Mouse (Mus musculus) 3T3-L1 (cell line): Measurements from ENCODE around the gene Kcnma1.
A peak's percentile ranks its signal among the peaks of the same experiment; 100 is the strongest.

ENCODE experiments used
- DNase-seq: peaks from one replicate; pipeline ENCODE4 v3.0.0-alpha.2; 2015; ENCODE audit warnings: low read depth, low spot score

Kcnma1 gene

GRCm38 (mm10) chr14:23602054-23602453 lies 412.2 kb downstream of the Kcnma1 start:
- no peak for DNase-seq

GRCm38 (mm10) chr14:23594629-23595028 lies 419.7 kb downstream of the Kcnma1 start:
- no peak for DNase-seq

- no peak for DNase-seq
Measured at GRCm38 (mm10) chr14:23592826-23593447, 421.4 kb downstream of the Kcnma1 start.

GRCm38 (mm10) chr14:23589744-23590481 lies 424.4 kb downstream of the Kcnma1 start:
- no peak for DNase-seq

DNA sequence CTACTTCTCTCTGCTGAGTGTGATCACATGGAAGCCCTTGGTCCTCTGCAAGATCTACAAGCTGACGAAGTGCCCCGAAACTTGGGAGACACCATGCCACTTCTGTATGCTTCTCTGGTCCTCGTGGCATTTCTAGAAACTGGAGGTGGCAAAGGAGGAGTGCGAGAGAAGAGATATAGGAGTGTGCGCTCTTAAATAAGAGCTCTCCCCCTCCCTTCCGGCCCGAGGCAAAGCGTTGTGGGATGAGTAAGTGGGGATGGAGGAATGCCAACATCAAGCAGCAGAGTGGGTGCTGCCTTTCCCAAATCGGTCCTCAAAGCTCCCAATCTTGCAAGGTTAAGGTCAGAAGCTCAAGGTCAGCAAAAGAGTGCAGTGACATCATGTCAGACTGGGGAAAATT lies 426.8 kb downstream of the Kcnma1 start:
- DNase-seq: peak; percentile 39

- DNase-seq: peak; percentile 79
Measured at GRCm38 (mm10) chr14:23583235-23583634, 431.1 kb downstream of the Kcnma1 start.

GRCm38 (mm10) chr14:23581282-23581681 lies 433.0 kb downstream of the Kcnma1 start:
- DNase-seq: no peak

GRCm38 (mm10) chr14:23575951-23576350 lies 438.3 kb downstream of the Kcnma1 start:
- peak; percentile 50 for DNase-seq

DNA sequence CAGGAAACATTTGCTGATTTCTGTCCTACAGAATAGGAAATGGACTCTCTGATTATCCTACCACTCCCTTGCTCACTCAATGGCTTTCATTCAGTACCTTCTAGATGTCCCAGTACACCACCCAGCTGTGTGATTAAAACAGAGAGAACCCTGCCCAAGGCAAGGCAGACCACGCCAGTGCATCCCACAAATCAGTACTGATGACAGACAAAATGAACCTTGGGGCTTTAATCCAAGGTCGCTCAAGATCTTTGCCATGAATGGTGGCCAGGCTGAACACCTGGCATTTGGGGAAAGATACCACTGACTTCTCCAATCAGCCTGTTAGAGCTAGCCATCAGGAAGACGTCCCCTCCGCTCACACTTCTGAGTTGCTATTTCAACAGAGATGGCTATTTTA lies 440.2 kb downstream of the Kcnma1 start:
- DNase-seq: no peak

DNA sequence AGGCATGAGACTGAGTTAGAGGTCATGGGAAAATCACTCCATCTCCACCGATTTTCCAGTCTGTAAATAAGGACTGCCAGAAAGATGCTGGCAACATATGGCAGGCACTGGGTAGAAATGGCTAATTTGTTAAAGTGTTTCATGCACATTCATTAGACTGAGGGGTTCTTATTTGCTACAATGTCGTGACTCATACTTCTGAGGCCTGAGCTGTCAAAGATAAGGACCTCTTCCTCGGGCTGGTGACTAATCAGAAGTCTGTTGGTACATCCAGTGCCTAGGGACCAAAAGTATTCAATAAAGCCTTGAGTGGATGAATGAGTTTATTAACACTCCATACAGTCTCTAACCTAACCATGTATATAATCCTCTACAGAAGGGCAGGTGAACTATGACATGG lies 440.9 kb downstream of the Kcnma1 start:
- peak; percentile 47 for DNase-seq

DNA sequence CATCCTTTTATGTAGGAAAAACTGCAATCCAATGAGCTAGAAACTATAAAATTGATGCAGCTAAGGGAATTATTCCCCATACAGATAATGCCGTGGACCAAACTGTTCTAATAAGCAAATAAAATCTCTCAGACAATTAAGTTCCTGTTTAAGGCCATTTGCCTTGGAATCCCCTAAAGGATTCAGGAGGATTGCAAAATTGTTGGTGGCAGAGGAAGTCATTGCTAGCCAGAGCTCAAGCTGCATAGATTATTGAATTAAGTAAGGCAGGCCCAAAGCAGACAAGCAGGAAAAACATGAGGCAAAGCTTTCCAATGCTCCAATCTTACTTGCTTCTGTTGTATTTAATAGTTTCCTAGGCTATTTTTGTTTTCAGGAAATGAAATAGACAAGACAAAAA lies 441.5 kb downstream of the Kcnma1 start:
- no peak for DNase-seq

GRCm38 (mm10) chr14:23570251-23570650 lies 444.0 kb downstream of the Kcnma1 start:
- DNase-seq: peak; percentile 16

GRCm38 (mm10) chr14:23565931-23566330 lies 448.4 kb downstream of the Kcnma1 start:
- DNase-seq: no peak

GRCm38 (mm10) chr14:23564474-23564873 lies 449.8 kb downstream of the Kcnma1 start:
- no peak for DNase-seq

DNA sequence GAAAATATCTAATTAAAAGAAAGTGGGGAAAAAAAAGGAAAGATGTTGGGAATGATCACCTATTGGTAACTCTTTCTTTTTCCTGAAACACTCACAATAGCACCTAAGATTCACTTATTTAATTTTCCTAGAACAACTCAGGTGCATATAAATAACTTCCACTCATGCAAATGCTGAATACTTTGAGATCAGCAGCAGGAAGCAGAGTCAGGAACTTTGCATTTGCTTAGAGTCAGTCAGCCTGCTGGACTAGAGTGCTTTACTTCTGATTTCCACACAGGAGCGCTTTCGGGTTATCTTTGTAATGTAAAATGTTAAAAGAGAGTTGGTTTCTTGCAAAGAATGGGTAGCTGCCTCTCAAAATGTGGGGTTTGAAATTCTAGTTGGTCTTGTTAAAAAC lies 451.1 kb downstream of the Kcnma1 start:
- no peak for DNase-seq

GRCm38 (mm10) chr14:23555647-23556046 lies 458.6 kb downstream of the Kcnma1 start:
- DNase-seq: peak; percentile 21

- no peak for DNase-seq
Measured at GRCm38 (mm10) chr14:23552252-23552974, 461.9 kb downstream of the Kcnma1 start.

GRCm38 (mm10) chr14:23550467-23550866 lies 463.8 kb downstream of the Kcnma1 start:
- no peak for DNase-seq

GRCm38 (mm10) chr14:23542131-23542530 lies 472.2 kb downstream of the Kcnma1 start:
- DNase-seq: no peak

DNA sequence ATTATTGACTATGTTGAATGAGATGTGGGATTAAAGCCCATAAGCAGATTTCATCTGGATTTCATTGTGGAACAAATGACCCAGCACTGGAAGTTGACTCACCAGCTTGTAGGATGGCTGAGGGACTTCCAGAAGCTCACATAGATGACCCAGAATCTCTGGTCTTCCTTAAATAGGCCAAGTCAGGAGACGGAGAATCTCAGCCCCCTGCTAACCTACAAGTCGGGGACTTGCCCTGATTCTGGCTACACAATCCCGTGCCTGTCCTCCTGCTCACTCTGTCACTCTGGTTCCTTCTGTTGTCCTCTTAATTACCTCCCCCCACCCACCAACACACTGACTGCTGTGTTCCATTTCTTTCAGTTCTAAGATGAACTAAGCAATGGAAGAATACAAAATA lies 474.7 kb downstream of the Kcnma1 start:
- no peak for DNase-seq

- DNase-seq: no peak
Measured at GRCm38 (mm10) chr14:23533346-23533745, 480.9 kb downstream of the Kcnma1 start.

- no peak for DNase-seq
Measured at GRCm38 (mm10) chr14:23531735-23532525, 482.4 kb downstream of the Kcnma1 start.
